Mouse (Mus musculus) T-cell, adult 66 days (primary cell): ENCODE measurements around the gene Tmod1. TPM values are rescaled to one million over a fixed set of nuclear protein-coding genes. Genes with fewer than 3 reads are reported as not detected.

Experiments
- total RNA-seq, 2 experiments: library from RNA; stranded (reverse); gene quantifications; 3 replicates in 1 of 2; 4 replicates in 1 of 2; pipeline ENCODE4 v1.2.4; 2023

Gene Tmod1
- not detected for total RNA-seq

DNA sequence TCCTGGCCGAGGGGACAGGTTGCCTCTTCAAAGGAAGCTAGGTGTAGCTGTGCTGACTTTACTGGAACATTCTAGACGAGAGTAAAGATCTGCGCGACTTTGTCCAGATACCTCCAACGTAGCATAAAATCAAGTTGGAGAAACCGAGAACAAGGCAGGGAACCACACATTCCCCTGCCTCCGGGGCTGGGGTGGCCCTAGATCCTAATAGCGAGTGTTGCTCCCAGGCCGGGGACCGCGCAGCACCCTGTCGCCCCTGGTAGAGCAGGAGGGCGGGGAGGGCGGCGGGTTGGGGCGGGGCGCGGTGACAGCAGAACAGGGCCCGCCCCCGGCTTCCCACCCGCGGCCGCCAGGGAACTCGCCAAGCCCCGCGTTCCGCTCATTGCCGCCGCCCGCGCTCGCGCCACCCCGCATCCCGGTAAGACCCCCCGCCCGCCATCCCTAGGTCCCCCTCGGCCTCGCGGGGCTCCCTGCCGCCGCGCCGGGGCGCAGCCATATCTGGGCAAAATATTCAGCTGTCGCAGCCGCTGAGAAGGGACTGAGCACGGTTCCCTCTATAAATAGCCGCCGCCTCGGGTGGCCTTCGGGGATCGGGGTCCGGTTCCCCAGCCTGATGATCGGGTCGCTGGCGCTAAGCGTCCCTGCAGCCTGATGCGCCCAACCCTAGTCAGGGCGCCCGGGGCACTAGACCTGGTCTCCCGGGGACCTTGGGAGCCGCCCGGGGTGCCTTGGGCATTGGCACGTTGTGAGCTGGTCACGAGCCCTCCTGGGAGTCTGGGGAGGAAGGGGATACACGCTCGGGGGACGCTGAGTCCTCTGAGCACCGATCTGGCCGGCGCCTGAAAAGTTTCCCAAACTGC is at the start of gene Tmod1:
Tmod1 (plus strand) TSS at position 44 of the 860 bp plus-strand sequence.

GRCm38 (mm10) chr4:46138287-46139222 is 99.8 kb downstream of the Tmod1 start, which contains the start of the genes Ncbp1 and Tstd2:
Ncbp1 (plus strand) TSS chr4:46138613.
Tstd2 (minus strand) TSS chr4:46138694.

Other genes with a start within 250 kb of the Tmod1 start
- 1 to 10 TPM; 6.2 to 7.9 TPM for gene Aldh1b1, start 239.9 kb upstream of the Tmod1 start, total RNA-seq
- gene Igfbpl1, start 212.0 kb upstream of the Tmod1 start, total RNA-seq = not detected
- gene Stra6l, start 190.3 kb upstream of the Tmod1 start, total RNA-seq = not detected
- gene Ccdc180, start 148.6 kb upstream of the Tmod1 start, total RNA-seq = under 1 TPM in 1 of 2 experiments, not detected in 1; 0.21 TPM
- gene Tdrd7, start 73.6 kb upstream of the Tmod1 start, total RNA-seq = 1 to 10 TPM; 3.7 to 5.0 TPM
- gene Ncbp1, start 99.7 kb downstream of the Tmod1 start, total RNA-seq = 10 to 100 TPM; 70.8 to 71.4 TPM
- gene Tstd2, start 99.8 kb downstream of the Tmod1 start, total RNA-seq = 10 to 100 TPM; 45.9 to 54.3 TPM
- gene Xpa, start 157.4 kb downstream of the Tmod1 start, total RNA-seq = 10 to 100 TPM; 21.0 to 28.1 TPM